Mouse (Mus musculus) thymus, postnatal 0 days (tissue): ENCODE measurements at regions not wholly inside any gene's neighbourhood (a gene's known extent, or its start where the extent isn't known, plus 50 kb on each side); places are given as distances from the start of the nearest gene placed in this dataset.

Source experiments
- DNase-seq: peaks from one replicate; pipeline ENCODE4 v3.0.0-alpha.2; 2015; ENCODE audit warnings: low spot score

GRCm38 (mm10) chr8:25392766-25393166 is 568.6 kb upstream of the Adam5 start:
- no peak for DNase-seq

DNA sequence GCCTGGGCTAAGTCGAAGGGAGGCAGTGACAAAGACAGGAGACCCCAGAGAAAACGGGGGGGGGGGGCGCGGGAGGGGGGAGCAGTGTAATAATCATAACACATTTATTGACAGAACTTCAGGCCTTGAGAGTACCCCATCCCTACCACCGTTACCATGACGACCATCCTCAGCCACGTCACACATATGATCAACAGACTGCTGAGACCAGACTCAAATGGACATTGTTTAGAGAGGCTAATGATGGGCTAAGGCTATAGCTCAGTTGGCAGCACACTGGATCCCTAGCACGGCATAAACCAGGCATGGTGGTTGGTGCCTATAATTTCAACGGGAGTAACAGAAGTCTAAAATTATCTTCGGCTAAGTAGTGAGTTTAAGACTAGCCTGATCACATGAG is 565.8 kb upstream of the Adam5 start:
- DNase-seq: no peak

DNA sequence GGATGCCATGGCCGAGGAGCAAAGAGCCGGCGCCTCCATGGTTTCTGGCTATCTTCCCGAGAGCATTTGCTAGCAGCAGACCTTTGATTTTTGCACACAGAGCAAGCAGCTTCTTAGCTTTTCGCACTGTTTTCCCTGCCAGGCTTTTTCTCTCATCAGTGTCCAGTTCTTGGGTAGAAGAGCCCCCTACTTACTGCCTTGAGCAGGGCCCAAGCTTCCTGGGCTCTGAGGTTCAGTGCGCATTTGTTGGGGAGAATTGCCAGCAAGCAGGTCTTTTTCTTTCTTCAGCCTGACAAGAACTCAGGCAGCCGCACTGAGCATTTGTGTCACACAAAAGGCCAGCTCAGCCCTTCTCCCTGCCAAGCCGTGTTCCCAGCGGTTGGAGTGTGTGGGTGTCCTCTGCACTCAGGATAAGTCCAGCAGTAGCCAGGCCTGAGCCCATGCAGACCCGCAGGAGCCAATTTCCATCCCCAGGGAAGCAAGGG is 565.2 kb upstream of the Adam5 start:
- DNase-seq: no peak

GRCm38 (mm10) chr8:25388811-25389210 is 564.6 kb upstream of the Adam5 start:
- DNase-seq: no peak

DNA sequence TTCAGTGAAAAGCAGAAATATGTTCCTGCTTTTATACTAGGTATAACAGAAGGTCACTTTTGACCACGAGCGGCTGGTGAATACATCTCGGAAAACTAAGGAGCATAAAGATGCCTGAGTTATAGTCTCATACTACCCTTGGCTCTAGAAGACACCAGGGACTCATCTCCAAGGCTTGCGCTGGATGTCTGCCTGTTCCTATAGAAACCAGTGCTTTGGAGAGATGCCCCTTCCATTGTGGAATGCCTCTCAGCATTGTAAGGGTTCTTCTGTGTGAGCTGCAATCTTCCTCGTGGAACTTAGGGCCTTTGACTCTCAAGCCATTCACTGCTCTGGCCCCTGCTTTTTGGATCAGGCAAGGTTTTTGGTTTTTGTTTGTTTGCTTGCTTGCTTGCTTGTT is 561.0 kb upstream of the Adam5 start:
- no peak for DNase-seq

DNA sequence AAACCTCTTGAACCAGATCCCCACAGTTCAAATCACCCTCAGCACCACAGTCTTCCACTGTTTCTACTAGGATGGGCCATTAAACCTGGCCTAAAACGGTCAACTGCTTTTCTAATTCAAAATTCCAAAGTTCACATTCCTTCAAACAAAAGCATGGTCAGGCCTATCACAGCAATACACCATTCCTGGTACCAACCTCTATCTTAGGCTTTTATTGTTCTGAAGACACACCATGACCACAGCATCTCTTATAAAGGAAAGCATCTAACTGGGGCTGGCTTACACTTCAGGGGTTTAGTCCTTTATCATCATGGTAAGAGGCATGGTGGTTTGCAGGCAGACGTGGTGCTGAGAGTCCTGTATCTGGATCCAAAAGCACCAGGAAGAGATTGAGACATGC is 560.4 kb upstream of the Adam5 start:
- no peak for DNase-seq

DNA sequence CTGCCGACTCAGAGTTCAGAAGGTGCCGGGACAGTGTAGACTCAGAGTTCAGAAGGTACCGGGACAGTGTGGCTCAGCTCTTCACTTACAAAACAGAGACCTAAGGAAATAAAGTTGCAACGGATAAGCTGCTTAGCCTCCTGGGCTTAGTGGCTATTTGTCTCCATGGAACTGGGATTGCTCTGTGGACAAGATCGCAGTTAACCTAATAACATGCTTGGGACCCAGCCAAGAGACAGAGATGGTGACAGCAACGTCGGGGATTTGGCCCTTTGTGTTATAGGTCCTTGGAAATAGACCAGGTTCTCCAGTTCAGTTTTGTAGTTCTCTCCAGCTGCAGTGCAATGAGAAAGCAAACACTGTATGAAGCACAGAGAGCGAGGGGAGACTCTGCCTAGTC is 549.1 kb upstream of the Adam5 start:
- DNase-seq: no peak

GRCm38 (mm10) chr8:25370947-25371346 is 546.8 kb upstream of the Adam5 start:
- peak; percentile 36 for DNase-seq

GRCm38 (mm10) chr8:25369331-25369730 is 545.2 kb upstream of the Adam5 start:
- DNase-seq: no peak

DNA sequence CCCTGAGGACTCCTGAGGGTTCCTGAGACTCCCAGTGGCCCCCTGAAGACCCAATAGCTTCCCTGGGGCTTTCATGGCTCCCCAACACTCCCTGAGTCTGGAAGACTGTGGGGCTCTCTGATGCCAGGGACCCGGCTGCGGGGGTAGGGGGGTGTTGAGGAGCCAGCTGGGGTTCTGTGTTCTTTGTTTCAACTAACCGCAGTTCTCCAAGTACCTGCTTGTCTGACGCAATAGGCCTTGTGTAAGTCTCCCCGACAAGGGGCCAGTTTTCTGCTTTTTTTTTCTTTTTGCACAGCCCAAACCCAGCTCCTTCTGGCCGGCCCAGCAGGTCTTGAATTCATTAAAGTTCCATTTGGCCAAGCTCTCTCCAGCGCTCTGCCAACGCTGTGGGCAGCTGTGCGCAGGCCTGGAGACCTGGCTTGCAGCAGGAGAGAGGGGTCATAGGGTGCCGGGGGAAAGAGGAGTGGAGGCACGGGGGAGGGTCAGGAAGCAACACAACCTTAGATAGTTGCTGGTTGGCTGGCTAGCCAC is 544.5 kb upstream of the Adam5 start:
- peak; percentile 51 for DNase-seq

GRCm38 (mm10) chr8:25367806-25368549 is 543.8 kb upstream of the Adam5 start:
- DNase-seq: peak; percentile 28

- no peak for DNase-seq
These were observed 542.0 kb upstream of the Adam5 start for GRCm38 (mm10) chr8:25366181-25366580.

GRCm38 (mm10) chr8:25362656-25363055 is 538.5 kb upstream of the Adam5 start:
- DNase-seq: peak; percentile 19

DNA sequence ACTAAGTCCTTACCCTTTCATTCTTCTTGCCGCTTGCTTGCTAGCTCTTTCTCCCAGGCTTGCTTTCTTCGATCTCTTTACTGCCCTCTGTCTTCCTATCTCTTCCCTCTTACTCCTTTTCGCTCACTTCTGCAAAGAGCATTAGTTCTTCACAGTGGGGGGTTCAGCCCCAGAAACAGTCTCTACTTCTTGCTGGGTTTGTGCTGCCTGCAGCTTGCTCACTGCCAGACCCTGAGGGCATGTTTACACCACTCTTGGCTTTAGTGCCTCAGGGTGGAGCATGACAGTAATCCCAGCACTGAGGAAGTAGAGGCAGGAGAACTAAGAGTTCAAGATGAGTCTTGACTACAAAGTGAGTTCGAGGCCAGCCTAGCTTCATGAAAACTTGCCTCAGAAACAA is 538.0 kb upstream of the Adam5 start:
- no peak for DNase-seq

DNA sequence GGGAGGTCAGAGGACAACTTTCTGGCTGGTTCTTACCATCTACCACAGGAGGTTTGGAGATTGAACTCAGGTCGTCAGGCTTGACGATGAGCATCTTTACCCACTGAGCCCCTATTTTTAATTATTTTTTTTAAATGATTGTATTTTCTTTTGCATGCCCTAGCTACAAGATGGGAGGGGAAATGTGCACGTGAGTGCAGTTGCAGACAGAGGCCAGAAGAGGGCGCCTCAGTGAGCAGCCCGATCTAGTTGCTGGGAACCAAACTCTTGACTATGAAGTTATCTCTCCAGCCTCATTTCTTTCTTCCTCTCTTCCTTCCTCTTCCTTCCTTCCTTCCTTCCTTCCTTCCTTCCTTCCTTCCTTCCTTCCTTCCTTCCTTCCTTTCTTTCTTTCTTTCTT is 537.3 kb upstream of the Adam5 start:
- DNase-seq: no peak

DNA sequence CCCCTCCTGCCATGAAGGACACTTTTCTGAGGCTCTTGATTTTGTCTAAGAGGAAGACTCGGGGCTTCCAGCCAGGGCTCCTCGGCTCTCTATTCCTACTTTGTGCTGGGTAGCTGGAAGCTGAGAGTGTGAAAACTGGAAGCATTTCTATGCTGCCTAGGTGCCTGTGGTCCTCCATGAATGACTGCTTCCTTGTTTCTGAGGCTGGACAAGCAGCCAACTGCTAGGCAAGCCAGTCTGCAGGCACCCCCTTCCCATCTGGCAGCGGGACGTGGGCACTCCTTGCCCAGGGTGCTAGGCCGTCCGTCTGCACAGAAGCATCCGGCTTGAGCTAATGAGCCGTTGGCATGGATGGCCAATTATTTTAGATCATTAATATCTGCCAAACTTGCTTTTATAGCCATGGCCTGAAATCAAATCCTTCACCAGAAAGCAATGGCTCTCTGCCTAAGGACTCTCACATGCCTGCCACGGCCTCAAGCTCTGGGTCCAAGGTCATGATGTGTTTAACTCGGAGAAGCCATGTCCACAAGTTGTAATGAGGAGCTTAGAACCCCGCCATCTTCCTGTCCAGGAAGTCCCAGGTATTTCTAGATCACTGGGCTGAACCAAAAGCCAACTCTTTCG is 534.5 kb upstream of the Adam5 start:
- DNase-seq: no peak

DNA sequence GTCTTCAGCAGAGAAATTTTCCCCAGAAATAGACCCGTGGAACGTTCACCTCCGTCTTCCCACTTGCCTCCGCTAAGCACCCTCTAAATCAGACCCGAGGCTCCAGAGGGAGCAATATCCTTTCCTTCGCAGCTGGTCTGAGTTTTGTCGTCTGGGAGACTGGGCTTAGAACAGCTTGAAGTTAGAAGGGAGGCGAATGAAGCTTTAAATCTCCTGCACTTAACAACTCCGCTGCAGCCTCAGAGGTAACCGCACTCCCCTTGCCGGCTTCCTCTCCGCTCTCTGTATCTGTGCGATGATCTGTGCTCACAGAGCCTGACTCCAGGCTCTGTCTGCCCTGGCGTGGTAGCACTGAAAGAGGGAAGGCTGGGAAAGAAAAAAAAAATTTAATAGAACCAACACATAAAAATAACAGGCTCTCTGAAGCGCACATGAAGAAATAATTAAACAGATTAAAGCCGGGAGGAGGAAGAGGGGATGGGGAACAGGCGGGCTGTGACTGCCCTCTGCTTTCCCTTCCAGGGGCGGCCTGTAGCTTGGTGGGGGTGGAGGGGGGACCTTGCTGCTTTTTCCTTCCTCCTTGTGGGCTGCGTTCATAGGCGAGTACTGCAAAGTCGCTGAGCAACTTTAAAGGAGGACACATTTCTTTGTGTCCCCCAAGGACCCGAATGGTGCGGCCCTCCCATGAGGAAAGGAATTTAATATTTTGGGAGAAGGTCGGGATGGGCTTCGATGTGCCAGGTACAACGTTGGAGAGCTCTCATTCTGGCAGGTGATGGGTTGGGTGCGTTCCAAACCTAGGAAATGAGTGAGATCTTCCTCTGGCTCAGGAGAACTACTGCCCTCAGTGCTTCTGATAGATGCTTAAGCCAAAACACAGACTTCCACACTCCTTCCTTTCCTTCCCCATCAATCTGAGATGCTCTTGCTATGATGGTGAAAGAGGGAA is 529.9 kb upstream of the Adam5 start:
- peak; percentile 47 for DNase-seq

DNA sequence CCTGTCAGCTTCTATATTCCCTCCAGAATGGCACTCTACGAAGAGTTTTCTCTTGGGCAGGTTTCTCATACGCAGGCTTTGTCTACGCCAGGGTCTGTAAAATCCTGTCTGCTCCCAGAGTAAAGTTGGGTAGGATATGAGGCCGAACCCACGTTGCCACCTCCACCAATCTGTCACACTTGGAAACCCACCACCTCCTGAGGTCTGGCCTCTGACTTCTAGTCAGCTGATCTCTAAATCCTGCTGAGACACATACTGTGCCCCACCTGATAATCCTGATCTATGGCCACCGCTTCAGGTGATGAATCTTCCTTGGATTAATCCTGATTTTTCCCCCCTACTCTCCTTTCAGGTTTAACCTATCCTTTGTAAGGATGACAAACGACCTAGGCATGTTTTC is 529.2 kb upstream of the Adam5 start:
- no peak for DNase-seq

- DNase-seq: no peak
These were observed 524.0 kb upstream of the Adam5 start for GRCm38 (mm10) chr8:25348003-25348683.

GRCm38 (mm10) chr8:25343160-25343602 is 519.0 kb upstream of the Adam5 start:
- peak; percentile 73 for DNase-seq

DNA sequence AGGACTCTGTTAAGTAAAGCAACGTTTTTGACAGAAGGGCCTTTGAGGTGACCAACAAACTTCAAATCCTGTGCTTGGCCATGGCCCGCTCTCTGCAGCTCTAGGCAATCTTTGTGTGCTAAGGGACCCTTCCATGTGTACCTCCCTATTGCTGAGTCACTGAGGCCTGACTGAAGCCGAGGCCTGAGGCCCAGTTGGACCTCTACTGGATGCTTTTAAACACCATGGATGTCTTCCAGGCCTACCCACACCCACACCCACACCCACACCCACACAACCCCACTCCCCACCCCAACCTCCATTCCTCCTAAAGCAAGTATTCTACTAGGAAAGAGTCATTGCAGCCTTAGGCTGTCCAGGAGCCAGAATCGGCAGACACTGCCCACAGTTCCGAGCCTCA is 518.3 kb upstream of the Adam5 start:
- no peak for DNase-seq
